Mouse (Mus musculus) ES-E14 (cell line): Measurements from ENCODE around the gene Btd. TPM values are rescaled to one million over a fixed set of nuclear protein-coding genes. Genes with fewer than 3 reads are reported as not detected.

Source experiments
- DNase-seq: peaks from one replicate; pipeline ENCODE4 v3.0.0-alpha.2; 2013; ENCODE audit warnings: low read depth, low spot score
- H3K27ac ChIP-seq: 2 replicates; pipeline ENCODE4 v1.5.1; 2012; ENCODE audit warnings: low read depth, mild to moderate bottlenecking, low read length, moderate library complexity, mixed read lengths; ENCODE audit not compliant: poor library complexity, insufficient read depth, severe bottlenecking
- H3K36me3 ChIP-seq: 2 replicates; pipeline ENCODE4 v1.6.1; 2012; ENCODE audit warnings: mild to moderate bottlenecking, low read length, moderate library complexity, mixed read lengths; ENCODE audit not compliant: control insufficient read depth, poor library complexity, insufficient read depth, severe bottlenecking
- H3K4me1 ChIP-seq, 2 experiments: fragments of 150-350 bp in 1 of 2; sonication (generic) in 1 of 2; 2 replicates each; pipeline ENCODE4 v1.6.1; 2012; ENCODE audit warnings: low read length in 2 of 2, mild to moderate bottlenecking in 1 of 2, mixed read lengths in 1 of 2; ENCODE audit not compliant: control insufficient read depth in 2 of 2, insufficient read depth in 2 of 2, poor library complexity in 1 of 2
- H3K4me3 ChIP-seq, 2 experiments: fragments of 150-350 bp in 1 of 2; sonication (generic) in 1 of 2; 2 replicates each; pipeline ENCODE4 v1.5.1; 2012; ENCODE audit warnings: low read length in 2 of 2, low read depth in 1 of 2, mild to moderate bottlenecking in 1 of 2, mixed read lengths in 1 of 2; ENCODE audit not compliant: insufficient read depth in 1 of 2, poor library complexity in 1 of 2, severe bottlenecking in 1 of 2
- H3K9ac ChIP-seq: 2 replicates; pipeline ENCODE4 v1.6.1; 2012; ENCODE audit warnings: low read depth, mild to moderate bottlenecking, low read length, mixed read lengths; ENCODE audit not compliant: poor library complexity, insufficient read depth, severe bottlenecking
- H3K9me3 ChIP-seq: fragments of 150-350 bp; sonication (generic); 2 replicates; pipeline ENCODE4 v1.6.1; 2012; ENCODE audit warnings: low read depth, mild to moderate bottlenecking, low read length; ENCODE audit not compliant: control insufficient read depth, insufficient read depth
- CHD2 ChIP-seq: IDR thresholded peaks from 2 replicates; pipeline ENCODE4 v1.6.1; 2014; ENCODE audit warnings: mild to moderate bottlenecking, low read depth, low read length, inconsistent platforms
- HCFC1 ChIP-seq: IDR thresholded peaks from 2 replicates; pipeline ENCODE4 v1.6.1; 2012; ENCODE audit warnings: low read length, inconsistent platforms, borderline replicate concordance; ENCODE audit not compliant: insufficient read depth
- MAFK ChIP-seq: IDR thresholded peaks from 2 replicates; pipeline ENCODE4 v1.6.1; 2014; ENCODE audit warnings: mild to moderate bottlenecking, low read depth, low read length, inconsistent platforms; ENCODE audit not compliant: insufficient read depth
- ZC3H11A ChIP-seq: IDR thresholded peaks from 2 replicates; pipeline ENCODE4 v1.6.1; 2012; ENCODE audit warnings: low read depth, mild to moderate bottlenecking, inconsistent platforms, low read length, borderline replicate concordance
- ZNF384 ChIP-seq: IDR thresholded peaks from 2 replicates; pipeline ENCODE4 v1.6.1; 2012; ENCODE audit warnings: low read depth, low read length, inconsistent platforms
- in situ Hi-C, 2 experiments: fragments of 600-800 bp; cut with MboI; formaldehyde crosslinking; loops; one replicate each; pipeline ENCODE4 v1.15.1; 2025; ENCODE audit warnings: low sequenced_read_pairs in 2 of 2, inconsistent platforms in 1 of 2; ENCODE audit not compliant: unreplicated experiment in 2 of 2
- total RNA-seq: library from RNA; depleted of rRNA; stranded (reverse); fragments of 300-350 nt; gene quantifications from 2 replicates; pipeline ENCODE4 v1.2.3, GENCODE M21; 2012

Btd gene
- total RNA-seq, 1 experiment: 8.1 TPM

- in situ Hi-C loops: loop anchor here in 1 of 2 experiments (10.0 kb wide), 1 partner anchor 427 kb away; no protein-coding TSS in a partner anchor
- TF ChIP-seq HCFC1: no peak
- no peak for TF ChIP-seq ZNF384
- no peak for TF ChIP-seq CHD2
- TF ChIP-seq ZC3H11A: no peak
- TF ChIP-seq MAFK: no peak
- no peaks in the 10 kb centered on the region for H3K36me3 ChIP-seq
- H3K9ac ChIP-seq: no peak overlapping the region
- H3K9me3 ChIP-seq: no peaks in the 10 kb centered on the region
- no peak for DNase-seq
- no peak overlapping the region for H3K4me3 ChIP-seq
- H3K27ac ChIP-seq: no peak overlapping the region
- H3K4me1 ChIP-seq: no peaks in the 10 kb centered on the region
These were observed 7.2 kb downstream of the Btd start for GRCm38 (mm10) chr14:31647991-31648390.

- in situ Hi-C loops: loop anchor here in 1 of 2 experiments (25.0 kb wide), 1 partner anchor 412 kb away; no protein-coding TSS in a partner anchor
- no peak for TF ChIP-seq HCFC1
- no peak for TF ChIP-seq ZNF384
- TF ChIP-seq ZC3H11A: no peak
- no peak for TF ChIP-seq MAFK
- TF ChIP-seq CHD2: no peak
- no peak overlapping the region for H3K4me3 ChIP-seq
- no peaks in the 10 kb centered on the region for H3K36me3 ChIP-seq
- no peak for DNase-seq
- H3K4me1 ChIP-seq: no peaks in the 10 kb centered on the region
- no peak overlapping the region for H3K9ac ChIP-seq
- no peaks in the 10 kb centered on the region for H3K9me3 ChIP-seq
- no peak overlapping the region for H3K27ac ChIP-seq
These were observed 9.5 kb downstream of the Btd start for GRCm38 (mm10) chr14:31650347-31650746.

GRCm38 (mm10) chr14:31651206-31651605, 10.4 kb downstream of the Btd start:
- no peak overlapping the region for H3K27ac ChIP-seq
- no peaks in the 10 kb centered on the region for H3K9me3 ChIP-seq
- no peaks in the 10 kb centered on the region for H3K36me3 ChIP-seq
- no peak overlapping the region for H3K9ac ChIP-seq
- TF ChIP-seq ZC3H11A: no peak
- no peak for TF ChIP-seq MAFK
- TF ChIP-seq HCFC1: no peak
- TF ChIP-seq ZNF384: no peak
- no peak for TF ChIP-seq CHD2
- H3K4me1 ChIP-seq: no peaks in the 10 kb centered on the region
- no peak overlapping the region for H3K4me3 ChIP-seq
- DNase-seq: no peak
- in situ Hi-C loops: loop anchor here in 1 of 2 experiments (25.0 kb wide), 1 partner anchor 411 kb away; no protein-coding TSS in a partner anchor

- no peak for DNase-seq
These were observed 11.3 kb downstream of the Btd start for GRCm38 (mm10) chr14:31652106-31652505.

More at GRCm38 (mm10) chr14:31652106-31652505, 11.3 kb downstream of the Btd start:
- Histone ChIP-seq H3K9me3 (no peaks in the 10 kb centered on the region), H3K27ac (no peak overlapping the region), H3K4me1 (peaks cover 0 to 2% of the 10 kb centered on the region in 2 experiments; a peak in 1 of 4 replicates), H3K36me3 (no peaks in the 10 kb centered on the region), H3K4me3 (no peak overlapping the region), H3K9ac (no peak overlapping the region)
- in situ Hi-C loops: loop anchor here in 1 of 2 experiments (25.0 kb wide), 1 partner anchor 410 kb away; no protein-coding TSS in a partner anchor
- TF ChIP-seq CHD2 (no peak), HCFC1 (no peak), MAFK (no peak), ZNF384 (no peak), ZC3H11A (no peak)
